Mouse (Mus musculus) T-helper 1 cell (primary cell): ENCODE results near the gene Gria1.

Experiments used
- in situ Hi-C: fragments of 300-600 bp; cut with MboI, MseI; formaldehyde crosslinking; loops from one replicate; pipeline ENCODE4 v1.15.1; 2025; ENCODE audit warnings: high pct_unique_total_duplicates

The Gria1 gene

DNA sequence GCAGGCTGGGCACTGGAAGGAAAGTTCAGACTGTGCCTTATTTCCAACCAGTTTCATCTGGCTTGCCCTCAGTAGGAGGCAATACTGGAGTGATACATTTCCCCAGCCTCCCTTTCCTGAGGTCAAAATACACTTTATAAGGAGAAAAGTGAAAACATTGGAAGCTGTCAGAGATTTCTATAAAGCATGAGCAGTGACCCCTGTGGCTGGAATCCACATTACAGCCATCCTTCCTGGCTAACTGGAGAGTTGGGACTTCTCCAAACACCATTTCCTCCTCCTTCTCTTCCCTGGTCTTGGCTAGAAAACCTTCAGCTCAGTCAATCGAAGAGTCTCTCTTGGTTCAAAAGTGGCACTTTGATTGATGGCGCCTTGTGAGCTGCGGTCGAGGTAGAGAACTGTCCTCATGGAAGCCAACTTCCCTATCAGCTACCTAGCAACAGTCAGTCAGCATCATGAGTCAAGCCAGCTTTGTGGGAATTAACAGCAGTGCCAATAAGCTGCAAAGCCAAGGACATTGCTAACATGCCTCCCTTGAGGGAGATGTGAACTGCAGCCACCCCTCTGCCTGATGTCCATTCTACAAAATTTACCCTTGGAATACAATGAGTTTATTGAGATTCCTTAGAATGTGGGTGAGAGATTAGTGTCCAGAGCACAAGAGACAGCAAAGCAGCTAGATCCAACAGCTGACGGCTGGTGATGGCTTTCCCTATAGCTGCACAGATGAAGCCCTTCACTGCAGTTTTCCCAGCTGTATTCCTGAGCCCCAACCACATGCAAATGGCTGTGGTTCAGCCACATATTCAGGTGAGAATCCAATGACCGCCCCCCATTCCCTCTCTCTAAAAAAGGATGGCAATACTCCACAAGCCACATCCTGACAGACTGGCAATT lies 40.7 kb downstream of the Gria1 start:
- in situ Hi-C loops: no loop called here

DNA sequence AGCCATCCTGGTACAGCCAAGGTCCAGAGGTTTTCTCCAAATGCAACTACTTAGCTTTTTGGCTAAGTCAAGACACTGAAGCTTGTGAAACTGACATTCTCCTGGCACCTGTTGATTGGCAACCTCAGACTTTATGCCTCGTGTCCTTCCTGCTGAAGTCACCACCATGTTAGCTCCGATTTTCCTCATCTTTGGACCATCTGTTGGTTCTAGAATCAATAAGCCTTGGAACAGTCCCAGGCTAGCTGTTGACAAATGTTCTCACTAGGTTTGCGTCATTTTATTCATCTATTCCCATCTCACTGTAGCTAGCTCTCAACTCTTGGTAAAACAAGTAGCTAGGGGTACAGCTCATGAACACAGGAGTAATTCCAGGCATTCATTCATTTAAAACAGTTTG lies 51.3 kb downstream of the Gria1 start:
- in situ Hi-C loops: no loop called here

DNA sequence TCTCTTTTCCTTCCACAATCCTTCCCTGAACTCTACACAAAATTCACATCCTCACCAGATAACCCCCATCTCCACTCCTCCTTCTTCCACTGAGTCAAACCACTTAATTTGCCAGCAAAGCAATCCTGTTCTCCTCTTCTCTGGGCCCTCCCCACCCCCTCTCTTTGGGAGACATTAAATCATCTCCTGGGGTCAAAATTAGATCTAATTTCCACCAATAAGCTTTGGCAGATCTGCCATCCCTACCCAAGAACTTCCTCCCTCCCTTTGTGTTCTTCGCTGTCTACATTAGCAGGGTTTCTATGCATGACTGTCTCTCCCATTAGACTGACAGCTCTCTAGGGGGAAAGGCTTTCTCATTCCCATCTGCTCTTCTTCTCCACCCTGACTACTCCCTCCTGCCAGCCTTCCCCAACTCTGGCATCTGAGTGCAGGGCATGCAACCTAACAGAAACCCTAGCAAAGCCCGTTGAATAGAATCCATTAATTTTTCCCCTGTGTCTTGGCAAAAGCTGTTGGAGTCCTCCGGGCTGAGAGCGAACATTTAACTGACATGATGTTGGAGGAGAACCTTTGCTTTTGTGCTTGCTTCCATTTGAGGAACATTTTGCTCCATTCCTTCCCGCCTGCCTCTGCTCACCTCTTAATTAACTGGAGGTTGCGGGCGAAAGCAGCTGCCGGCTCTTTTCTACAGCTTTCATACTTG lies 59.2 kb downstream of the Gria1 start:
- in situ Hi-C loops: no loop called here

DNA sequence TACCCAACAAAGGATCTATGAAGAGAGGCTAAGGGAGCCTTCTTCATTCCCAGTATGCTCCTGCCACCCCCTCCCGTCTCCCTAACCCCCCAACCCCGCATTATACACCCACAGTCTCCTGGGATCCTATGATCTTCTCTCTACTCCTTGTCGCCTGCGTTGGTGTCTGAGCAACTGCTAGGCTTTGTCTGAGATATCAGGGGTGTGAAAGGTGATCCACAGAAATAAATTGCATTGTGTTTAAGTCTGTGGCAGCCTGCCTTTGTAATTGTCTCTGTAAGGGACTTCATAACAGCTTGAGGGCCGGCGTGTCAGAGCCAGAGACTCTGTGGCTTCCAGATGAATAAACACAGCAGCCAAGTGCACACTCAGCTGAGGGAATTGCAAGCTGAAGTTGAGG lies 61.0 kb downstream of the Gria1 start:
- in situ Hi-C loops: no loop called here

DNA sequence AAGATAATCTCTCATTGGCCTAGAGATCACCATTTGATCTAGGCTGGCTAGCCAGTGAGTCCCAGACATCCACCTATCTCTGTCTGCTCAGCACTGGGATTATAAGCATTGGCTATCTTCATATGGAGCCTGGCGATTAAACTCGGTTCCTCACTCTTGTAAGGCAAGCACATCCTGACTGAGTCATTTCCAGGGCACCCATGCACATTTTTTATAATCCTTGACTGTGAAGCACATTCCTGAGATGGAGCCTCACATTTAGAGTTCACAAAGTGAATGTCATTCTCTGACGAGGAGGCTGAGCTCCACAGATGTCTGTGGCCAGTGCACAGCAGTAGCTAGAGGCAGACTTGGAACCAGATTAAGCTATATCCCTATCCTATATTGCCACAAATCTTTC lies 68.2 kb downstream of the Gria1 start:
- in situ Hi-C loops: no loop called here

DNA sequence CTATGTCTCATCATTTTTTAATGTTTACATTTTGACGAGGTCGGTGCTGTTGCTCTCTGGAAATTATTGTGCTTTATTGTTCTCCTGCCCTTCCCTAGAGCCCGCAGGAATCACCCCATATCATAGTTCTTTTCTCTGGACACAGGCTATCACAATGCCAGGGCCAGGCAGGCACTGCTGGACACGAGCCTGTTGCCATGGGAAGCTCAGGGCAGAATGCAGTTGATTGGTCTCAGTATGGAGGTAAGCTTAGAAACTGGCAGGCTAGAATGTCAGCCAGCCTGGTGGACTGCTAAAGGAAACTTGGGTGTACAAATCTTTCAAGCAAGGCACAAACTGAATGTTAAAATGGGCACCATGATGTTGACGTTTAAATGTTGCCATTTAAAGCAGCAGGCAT lies 78.3 kb downstream of the Gria1 start:
- in situ Hi-C loops: no loop called here

DNA sequence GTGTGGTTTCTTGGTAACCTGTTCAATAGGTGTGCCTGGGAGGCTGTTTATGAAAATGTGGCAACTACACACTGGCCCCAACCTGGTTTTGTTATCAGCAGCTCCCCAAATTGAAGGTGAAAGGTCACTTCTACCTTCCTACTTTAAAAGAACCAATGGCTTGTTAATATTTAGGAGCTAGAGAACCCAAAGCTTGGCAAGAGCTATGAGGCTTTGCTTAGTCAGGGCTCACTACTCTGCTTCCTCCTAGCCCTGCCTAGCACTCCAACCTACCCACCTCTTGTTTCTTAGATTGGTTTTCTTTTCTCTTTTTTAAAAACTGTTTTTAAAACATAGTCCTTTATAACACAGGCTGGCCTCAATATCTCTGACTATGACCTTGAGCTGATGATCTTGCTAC lies 79.5 kb downstream of the Gria1 start:
- in situ Hi-C loops: no loop called here

DNA sequence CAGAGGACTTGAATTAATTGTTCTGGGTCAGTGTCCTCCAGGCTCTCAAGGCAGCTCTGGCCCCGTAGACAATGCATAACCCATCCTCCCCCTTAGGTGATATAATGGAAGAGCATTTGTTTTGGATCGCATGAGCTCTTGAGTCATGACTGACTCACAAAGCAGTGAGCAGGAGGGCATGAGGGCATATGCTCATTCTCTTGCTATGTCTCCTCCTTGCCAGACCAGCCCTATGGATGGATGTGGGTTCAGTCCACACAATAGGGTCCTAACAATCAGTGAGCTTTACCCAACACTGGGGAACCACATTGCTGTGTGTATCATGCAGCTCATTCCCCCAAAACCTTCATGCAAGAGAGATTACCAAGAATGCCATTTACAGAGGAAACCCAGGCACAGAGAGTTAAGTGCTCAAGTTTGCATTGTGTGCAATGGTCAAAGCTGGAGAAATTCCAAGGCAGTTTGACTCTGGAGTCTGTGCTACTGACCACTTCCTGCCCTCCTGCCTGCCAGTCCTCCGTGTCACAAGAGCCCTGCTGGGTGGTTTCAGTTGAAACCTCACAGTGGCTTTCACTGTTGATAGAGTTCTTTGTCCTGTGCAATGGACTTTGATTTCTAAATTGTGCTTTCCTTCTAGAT lies 80.2 kb downstream of the Gria1 start:
- in situ Hi-C loops: no loop called here

DNA sequence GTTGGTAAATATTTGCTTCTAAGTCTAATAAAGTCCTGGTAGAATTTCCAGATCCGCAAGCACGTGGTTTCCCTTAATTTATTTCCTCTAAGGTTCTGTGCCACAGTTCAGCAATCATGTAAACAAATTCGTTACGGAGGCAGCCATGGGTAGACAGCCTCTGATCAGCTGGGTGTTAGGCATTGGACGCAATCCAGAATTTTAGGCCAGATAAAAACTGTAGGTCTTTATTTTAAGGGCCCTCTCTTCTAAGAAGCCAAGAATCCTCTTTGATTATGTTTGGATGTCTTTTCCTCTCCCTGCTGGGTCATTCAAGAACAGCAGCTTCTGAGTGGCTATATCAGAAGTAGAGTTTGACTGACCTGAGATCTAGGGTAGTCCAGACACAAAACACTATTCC lies 89.3 kb downstream of the Gria1 start:
- in situ Hi-C loops: no loop called here

DNA sequence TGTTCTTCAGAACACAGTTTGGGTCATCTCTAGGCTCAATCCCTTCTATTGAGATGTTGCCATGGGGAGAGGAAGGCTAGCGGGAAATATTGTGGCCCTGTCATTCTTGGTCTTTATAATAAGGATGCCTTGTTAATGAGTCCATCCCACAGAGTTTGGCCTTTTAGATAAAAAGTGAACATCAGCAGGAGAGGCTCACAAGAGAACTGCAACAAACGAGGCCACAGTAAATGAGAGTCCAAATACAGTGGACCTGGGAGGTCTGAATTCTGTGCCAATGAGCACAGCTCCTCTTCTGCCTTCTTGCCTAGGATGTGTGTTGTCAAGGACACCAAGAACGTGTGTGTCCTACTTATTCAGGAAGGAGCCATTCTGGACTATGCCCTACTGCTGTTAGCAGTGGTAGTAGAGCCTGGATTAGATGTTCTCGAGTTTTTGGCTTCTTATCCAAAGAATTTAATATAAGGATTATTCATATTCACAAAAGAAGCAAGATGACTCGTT lies 92.6 kb downstream of the Gria1 start:
- in situ Hi-C loops: no loop called here

DNA sequence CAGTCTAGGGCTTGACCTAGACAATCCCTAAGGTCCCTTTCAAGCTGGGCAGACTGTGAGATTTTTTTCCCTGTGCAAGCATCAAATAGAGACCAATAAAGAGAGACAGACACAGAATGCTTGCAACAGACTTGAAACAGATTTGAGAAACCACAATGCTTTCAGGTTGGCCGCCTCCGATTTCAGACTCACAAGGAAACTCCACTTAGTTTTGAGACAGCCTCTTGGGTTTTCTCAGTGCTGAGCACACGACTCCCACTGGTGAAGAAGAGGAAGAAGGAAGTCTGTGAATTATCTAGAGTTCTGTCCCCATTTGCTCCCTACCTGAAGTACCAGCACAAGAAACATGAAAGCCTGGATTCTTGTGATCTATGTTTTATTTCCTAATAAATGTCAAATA lies 94.5 kb downstream of the Gria1 start:
- in situ Hi-C loops: no loop called here

DNA sequence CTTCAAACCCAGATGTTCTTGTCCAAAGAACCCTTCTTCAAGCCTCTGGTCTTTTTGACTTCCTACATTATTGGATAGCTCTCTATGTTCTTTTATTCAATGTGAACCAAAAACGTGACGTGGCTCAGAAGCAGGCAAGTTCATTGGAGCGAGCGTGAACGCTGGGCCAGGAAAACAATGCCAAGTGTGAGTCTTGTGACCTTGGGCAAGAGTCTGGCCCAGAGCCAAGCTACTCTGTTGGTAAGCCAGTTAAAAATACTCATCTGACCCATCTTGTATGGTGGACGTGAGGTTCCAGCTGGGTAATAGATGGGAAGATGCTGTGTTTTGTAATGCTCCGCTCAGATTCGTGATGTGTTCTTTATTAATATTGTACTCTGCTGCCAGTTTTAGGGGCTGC lies 101.2 kb downstream of the Gria1 start:
- in situ Hi-C loops: no loop called here

DNA sequence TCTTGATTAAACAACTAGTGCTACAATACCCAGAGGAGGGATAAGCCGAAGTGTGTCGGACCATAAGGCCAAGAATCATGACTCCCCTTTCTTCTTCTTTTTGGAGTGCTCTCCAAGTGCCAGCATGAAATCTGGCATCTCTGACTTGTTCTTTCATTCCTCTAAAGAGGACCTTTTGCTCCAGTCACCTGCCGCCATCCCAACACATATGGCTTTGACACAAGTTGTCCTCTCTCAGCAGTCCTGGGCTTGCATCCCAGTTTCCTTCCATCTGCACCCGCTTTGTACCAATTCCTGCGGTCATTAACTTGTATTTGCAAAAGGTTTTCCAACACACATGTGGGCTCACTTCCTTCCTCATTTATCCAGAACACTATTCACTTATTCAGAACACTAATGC lies 103.2 kb downstream of the Gria1 start:
- in situ Hi-C loops: no loop called here

DNA sequence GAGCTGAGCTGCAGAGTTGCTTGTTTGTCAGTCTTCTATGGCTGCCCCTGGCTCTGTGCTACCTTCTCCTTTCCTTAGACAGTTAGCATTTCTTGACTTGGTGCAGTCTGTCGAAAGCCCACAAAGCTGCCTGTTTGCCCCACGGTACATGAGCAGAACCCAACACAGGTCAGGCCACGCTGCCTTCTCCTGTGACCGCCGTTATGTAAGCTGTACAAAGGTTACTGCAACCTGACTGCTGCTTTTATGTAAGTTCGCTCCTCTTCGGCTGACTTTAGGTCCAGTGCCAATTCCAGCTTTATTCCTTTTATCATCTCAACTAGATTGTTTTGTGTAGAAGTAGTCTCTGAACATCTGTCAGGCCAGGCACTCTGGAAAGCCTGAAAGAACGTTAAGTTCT lies 115.9 kb downstream of the Gria1 start:
- in situ Hi-C loops: no loop called here

DNA sequence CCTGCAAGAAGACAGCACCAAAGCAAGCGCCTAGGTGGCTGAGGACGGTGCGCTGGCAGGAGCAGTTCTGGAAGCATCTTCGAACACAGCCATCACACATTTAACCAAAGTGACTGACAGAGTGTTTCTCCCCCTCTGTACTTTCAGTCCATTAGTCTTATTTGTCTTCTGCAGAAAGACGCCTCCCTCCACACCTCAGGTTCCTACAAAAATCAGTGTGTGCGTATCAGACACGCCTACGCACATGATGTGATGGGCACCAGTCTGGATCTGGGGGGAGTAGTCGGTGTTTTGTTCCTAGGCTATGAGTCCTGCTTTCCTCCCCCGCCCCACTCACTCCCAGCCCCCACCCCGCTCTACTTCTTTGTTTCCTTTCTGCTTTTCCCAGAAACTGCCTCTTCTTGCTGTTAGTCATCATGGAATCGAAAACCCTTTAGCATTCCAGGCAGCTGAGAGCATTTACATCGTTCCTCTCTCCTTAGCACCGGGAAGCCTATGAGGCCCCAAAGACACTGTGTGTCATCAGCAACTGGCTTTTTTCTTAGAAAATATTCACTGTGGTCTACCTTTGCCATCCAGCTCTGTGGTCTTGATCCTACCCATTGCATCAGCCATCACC lies 129.1 kb downstream of the Gria1 start:
- in situ Hi-C loops: no loop called here

DNA sequence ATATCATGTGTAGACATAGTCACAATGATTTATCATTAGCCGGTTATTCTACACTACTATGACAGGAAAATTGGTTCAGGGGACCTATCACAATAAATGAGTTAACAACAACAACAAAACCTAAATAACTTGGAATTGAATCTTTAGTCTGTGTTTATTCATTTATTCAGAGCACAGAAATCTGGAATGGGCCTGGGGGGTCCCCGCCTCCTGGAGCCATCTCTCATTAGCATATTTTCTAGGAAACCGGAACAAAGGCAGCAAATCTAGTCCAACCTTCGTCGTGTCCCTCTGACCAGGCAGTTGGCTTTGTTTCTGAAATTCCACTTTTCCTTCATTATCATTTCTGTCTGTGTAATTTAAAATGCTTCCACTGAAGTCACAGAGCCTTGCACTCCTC lies 132.5 kb downstream of the Gria1 start:
- in situ Hi-C loops: no loop called here

DNA sequence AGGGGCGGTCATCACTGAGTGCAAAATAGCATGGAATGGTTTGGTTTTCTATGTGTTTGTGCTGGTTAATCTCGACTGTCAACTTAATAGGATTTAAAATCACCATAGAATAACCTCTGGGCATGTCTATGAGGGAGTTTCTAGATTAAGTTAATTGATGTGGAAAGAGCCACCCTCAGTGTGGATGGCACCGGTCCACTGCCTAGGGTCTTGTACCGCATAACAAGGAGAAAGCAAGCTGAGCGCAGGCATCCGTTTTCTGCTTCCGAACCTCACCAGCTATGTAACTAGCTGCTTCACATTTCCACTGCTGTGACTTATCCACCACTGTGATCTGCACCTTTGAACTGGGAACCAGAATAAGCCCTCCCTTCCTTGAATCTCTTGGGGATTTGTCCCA lies 134.0 kb downstream of the Gria1 start:
- in situ Hi-C loops: loop anchor here (5.0 kb wide), 2 partner anchors 102 to 568 kb away; no protein-coding TSS in a partner anchor

DNA sequence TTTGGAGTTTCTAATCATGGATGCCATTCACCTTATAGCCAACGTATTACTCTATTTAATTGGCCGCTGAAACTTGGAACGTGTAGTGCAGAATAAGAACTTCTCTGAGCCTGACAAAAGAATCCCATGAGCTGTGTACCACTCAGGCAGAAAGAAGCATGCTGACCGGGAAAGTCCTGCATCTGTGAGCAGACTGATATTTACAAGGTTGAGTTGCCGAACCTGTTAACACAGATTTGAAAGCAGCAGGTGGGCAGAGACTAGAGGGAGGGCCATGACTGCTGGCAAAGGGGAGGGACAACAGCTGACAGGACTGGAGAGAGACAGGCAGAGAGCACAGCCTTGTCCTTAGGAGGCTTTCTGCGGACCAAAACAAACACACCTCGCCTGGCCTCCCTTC lies 134.5 kb downstream of the Gria1 start:
- in situ Hi-C loops: loop anchor here (5.0 kb wide), 2 partner anchors 102 to 568 kb away; no protein-coding TSS in a partner anchor

DNA sequence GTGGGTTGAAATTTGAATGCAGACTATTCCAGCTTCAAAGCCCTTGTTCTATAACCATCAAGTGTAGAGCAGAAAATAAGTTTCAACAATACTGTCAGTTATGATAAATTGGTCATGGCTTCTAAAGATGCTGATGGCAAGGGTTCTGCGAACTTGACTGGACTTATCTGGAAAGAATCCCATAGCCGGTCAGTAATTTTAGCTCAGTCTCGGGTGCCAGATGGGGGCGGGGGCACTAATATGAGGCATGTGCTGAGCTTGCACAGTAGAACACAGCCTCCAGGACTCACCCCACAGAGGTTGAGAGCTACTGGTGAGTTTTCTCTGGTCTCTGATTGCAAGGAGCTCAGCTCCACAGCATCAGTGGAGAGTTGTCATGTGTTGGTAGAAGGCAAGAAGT lies 140.5 kb downstream of the Gria1 start:
- in situ Hi-C loops: no loop called here

DNA sequence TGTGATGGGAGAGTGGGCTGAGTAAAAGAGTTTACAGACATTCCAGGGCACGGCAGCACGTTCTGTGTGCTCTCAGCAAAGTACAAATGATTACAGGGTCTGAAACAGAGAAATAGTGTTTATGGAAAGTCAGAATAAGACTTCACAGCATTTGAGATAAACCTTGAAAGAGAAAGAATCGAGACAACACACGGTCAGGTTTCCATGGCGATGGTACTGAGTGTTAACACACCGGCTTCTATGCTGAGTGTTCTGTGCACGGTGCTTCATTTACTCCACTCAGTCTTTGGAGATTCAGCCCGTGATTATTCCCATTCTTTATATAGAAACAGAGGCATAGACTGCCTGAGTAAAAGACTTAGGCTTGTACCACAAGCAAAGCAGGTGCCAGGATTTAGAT lies 143.8 kb downstream of the Gria1 start:
- in situ Hi-C loops: no loop called here

DNA sequence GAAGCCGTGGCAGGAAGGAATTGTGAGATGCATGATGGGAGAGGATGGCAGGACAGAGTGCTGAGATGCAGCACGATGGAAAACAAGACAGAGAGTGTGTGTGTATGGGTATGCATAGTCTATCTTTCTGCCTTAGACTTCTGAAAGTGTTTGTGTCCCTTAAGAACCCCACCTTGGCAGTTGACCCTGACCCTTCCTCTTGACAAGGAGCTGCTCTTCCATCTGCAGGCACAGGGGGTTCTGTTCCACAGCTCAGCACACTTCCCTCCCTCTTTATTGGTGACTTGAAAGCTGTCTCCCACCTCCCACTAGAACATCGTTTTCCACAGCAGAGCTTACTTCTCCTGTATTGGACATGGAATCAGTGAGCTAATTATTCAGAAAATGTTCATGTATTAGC lies 148.2 kb downstream of the Gria1 start:
- in situ Hi-C loops: no loop called here

DNA sequence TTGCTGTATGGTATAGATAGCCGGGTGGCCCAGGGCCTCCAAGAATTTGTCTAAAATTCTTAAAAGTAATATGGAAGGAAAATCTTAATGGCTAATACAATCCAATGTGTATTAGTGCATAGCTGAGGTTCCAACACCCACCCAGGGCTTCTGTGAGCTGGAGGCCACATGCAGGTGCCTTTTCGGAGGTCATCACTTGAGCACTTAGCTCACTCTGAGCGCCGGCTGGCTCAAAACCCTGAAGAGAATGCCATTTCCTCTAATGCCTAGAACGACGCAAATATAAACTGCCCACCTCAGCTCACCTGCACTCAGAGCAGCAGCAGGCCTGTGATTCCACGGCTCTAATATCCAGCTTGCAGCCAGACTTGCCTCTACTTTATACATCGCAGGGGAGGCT lies 148.9 kb downstream of the Gria1 start:
- in situ Hi-C loops: no loop called here
